Mouse (Mus musculus) cerebellum, postnatal 10 days (tissue): Measurements from ENCODE around the gene Olfr178.

Experiments
- DNase-seq, 2 experiments: peaks; one replicate each; pipeline ENCODE4 v3.0.0; 2021; ENCODE audit warnings: mixed read lengths in 2 of 2

The Olfr178 gene

DNA sequence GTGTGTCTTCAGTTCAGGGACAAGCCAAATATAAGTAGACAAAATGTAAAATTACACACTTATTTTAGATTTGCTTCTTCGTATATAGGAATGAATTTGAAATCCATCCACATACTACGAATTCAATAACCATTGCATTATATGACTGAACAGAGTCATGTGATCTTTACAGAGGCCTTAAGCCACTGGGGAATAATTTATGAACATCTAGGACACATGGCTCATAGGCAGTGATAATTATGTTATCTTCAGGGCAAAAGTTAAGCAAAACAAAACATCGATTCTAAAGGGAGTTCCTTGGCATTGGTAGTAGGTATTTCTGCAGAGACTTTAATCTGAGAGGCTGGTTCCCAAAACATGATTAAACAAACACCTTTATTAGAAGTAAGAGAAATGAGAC lies at the start of gene Olfr178:
TSS of gene Olfr178 (minus strand) at position 101 of the 400 bp plus-strand sequence.
- DNase-seq = no peak

DNA sequence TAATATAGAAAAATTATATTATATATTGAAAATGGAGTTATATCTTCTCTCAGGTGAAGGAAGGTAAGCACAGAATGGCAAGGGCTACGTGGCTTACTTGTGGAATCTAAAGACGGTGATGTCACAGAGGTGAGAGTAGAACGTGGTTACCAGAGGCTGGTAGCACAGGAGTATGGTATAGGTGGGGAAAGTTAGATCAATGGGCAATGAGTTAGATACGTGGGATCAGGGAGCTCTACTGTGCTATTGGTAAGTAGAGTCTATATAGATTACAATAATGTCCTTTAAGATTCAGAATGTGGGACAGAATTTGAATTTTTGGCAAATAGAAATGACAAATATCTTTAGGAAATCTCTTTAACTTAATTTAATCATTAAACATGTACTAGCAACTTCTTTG lies 37.4 kb upstream of the Olfr178 start, which contains the start of gene Olfr180:
TSS of gene Olfr180 (minus strand) at position 101 of the 400 bp plus-strand sequence.
- DNase-seq = no peak

DNA sequence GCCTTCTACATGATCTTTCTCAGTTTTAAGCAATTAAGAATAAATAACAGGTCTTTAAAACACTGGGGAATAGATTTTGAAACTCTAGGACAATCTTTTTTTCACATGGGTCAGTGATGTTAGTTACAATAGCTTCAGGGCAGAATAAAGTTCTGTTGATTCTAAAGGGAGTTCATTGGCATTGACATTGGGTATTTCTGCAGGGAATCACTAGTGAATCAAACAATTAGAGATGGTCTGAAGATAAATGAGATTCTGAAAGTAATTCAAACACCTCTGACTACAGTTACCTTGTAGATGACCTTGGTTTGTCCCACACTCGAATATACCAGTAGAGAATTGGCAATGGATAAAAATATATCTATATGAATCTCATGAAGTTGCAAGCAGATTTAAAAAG lies 36.8 kb upstream of the Olfr178 start, which contains the start of gene Olfr181:
TSS of gene Olfr181 (minus strand) at position 101 of the 400 bp plus-strand sequence.
- DNase-seq = no peak

GRCm38 (mm10) chr16:58884416-58884815 lies 7.4 kb downstream of the Olfr178 start:
- DNase-seq = no peak

DNA sequence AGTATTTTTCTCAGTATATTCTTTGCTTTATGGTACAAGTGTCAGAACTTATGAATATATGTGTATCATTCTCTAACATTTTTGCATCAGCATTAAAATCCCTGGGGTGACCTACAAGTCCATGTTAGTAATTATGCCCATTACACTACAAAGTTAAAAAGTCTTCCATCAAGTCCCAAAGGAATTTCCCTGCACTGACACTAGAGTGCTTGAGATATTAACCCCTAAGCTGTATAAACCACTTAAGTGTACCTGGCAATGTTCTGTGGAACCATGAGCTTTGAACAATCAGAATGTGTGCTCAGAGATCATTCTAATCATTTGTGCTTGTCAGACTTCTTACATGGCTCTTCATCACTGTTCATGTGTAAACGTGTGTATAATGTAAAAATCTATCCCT lies 17.2 kb downstream of the Olfr178 start, which contains the start of gene Olfr177:
TSS of gene Olfr177 (minus strand) at position 101 of the 400 bp plus-strand sequence.
- DNase-seq = no peak

GRCm38 (mm10) chr16:58861479-58861878 lies 30.4 kb downstream of the Olfr178 start:
- DNase-seq = no peak

DNA sequence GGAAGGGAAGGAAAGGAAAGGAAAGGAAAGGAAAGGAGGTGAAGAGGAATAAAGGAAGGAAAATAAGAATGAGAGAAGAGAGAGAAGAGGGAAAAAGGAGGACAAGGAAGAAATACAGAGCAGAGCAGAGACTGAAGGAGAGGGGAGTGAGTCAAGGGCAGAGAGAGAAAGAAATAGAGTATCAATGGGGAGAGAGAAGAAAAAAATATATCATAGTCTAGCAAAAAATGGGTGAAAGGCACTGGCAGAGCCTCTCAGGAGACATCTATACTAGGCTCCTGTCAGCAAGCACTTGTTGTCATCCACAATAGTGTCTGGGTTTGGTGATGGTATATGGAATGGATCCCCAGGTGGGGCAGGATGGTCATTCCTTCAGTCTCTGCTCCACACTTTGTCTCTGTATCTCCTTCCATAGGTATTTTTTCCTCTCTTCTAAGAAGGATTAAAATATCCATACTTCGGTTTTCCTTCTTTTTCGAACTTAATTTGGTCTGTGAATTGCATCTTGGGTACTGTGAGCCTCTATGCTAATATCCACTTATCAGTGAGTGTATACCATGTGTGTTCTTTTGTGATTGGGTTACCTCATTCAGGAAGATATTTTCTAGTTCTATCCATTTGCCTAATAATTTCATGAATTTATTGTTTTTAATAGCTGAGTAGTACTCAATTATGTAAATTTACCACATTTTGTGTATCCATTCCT lies 31.7 kb downstream of the Olfr178 start:
- no peak for DNase-seq
